Mouse (Mus musculus) spleen, adult 2 months (tissue): ENCODE data around the gene Lim2. TPM values are rescaled to one million over a fixed set of nuclear protein-coding genes. Genes with fewer than 3 reads are reported as not detected.
A peak's percentile ranks its signal among the peaks of the same experiment; 100 is the strongest.

Experiments
- DNase-seq, 2 experiments: peaks; one replicate each; pipeline versions ENCODE4 v3.0.0 to v3.0.0-alpha.2; 2012 to 2021; ENCODE audit warnings: low spot score in 2 of 2, low read depth in 1 of 2
- H3K27ac ChIP-seq: fragments of 200-500 bp; 2 replicates; pipeline ENCODE4 v1.5.1; 2012; ENCODE audit warnings: low read length, inconsistent platforms; ENCODE audit not compliant: insufficient read depth
- H3K27me3 ChIP-seq: fragments of 200-500 bp; 2 replicates; pipeline ENCODE4 v1.6.1; 2012; ENCODE audit warnings: mild to moderate bottlenecking, moderate library complexity, low read length, inconsistent platforms; ENCODE audit not compliant: control insufficient read depth, insufficient read depth
- H3K36me3 ChIP-seq: fragments of 200-500 bp; 2 replicates; pipeline ENCODE4 v1.6.1; 2012; ENCODE audit warnings: mild to moderate bottlenecking, low read length, inconsistent platforms; ENCODE audit not compliant: control insufficient read depth, insufficient read depth
- H3K4me1 ChIP-seq: fragments of 200-500 bp; 2 replicates; pipeline ENCODE4 v1.6.1; 2011; ENCODE audit warnings: inconsistent platforms; ENCODE audit not compliant: control insufficient read depth, insufficient read depth, insufficient read length
- H3K4me3 ChIP-seq: fragments of 200-500 bp; 2 replicates; pipeline ENCODE4 v1.5.1; 2011; ENCODE audit warnings: mild to moderate bottlenecking, inconsistent platforms; ENCODE audit not compliant: insufficient read depth, insufficient read length; ENCODE audit errors: extremely low read depth
- CTCF ChIP-seq: fragments of 200-500 bp; IDR thresholded peaks from 2 replicates; pipeline ENCODE4 v1.5.1; 2011; ENCODE audit warnings: mild to moderate bottlenecking, inconsistent platforms; ENCODE audit not compliant: insufficient read depth, insufficient read length, insufficient replicate concordance; ENCODE audit errors: extremely low read depth
- POLR2A ChIP-seq: fragments of 200-500 bp; IDR thresholded peaks from 2 replicates; pipeline ENCODE4 v1.6.1; 2011; ENCODE audit warnings: low read depth, low read length, inconsistent platforms
- WGBS: fragments of 180-500 bp; shearing (Covaris S2); methylation state at CpG from one replicate; pipeline ENCODE4 v1.1.7; 2018; 5-methylcytosine and 5-hydroxymethylcytosine counted together
- polyA plus RNA-seq: library from polyadenylated mRNA; depleted of rRNA; stranded (reverse); fragments of >200 nt; gene quantifications from 2 replicates; pipeline ENCODE4 v1.2.3, GENCODE M21; 2012

Lim2 gene
- polyA plus RNA-seq, 1 experiment, result 0.18 TPM

- peak overlapping the region; percentile 78 for H3K27ac ChIP-seq
- H3K4me3 ChIP-seq, result peak overlapping the region; percentile 74
- H3K4me1 ChIP-seq, result peaks cover 3% of the 10 kb centered on the region; the same call in 1 of the 2 replicates
- H3K36me3 ChIP-seq, result no peaks in the 10 kb centered on the region
- TF ChIP-seq POLR2A, result peak; percentile 59; the same call in 1 of the 2 replicates
- TF ChIP-seq CTCF, result no peak
- H3K27me3 ChIP-seq, result no peaks in the 10 kb centered on the region
- DNase-seq, result peak; percentile 38 to 76
- WGBS, result 2% methylated on average over 36 of the region's 36 CpGs
Observed at GRCm38 (mm10) chr7:43443126-43443916, 15.9 kb downstream of the Lim2 start.

GRCm38 (mm10) chr7:43443917-43444293, 16.4 kb downstream of the Lim2 start, which contains the start of the genes Etfb and Gm45233:
Gene Etfb (plus strand): TSS chr7:43444083.
Gene Gm45233 (plus strand): TSS chr7:43444128.
- no peak for TF ChIP-seq CTCF
- TF ChIP-seq POLR2A, result peak; percentile 53
- WGBS, result under 1% methylated on average over 27 of the region's 27 CpGs

GRCm38 (mm10) chr7:43447801-43448200, 20.3 kb downstream of the Lim2 start:
- WGBS, result 64% methylated on average over 4 of the region's 4 CpGs
- Histone ChIP-seq H3K27me3 (no peaks in the 10 kb centered on the region), H3K27ac (no peak overlapping the region), H3K4me3 (no peak overlapping the region), H3K4me1 (peaks cover 3% of the 10 kb centered on the region; the same call in 1 of the 2 replicates), H3K36me3 (no peaks in the 10 kb centered on the region)
- no peak for TF ChIP-seq CTCF
- TF ChIP-seq POLR2A, result no peak
- DNase-seq, result no peak

More at GRCm38 (mm10) chr7:43443917-43444293, 16.4 kb downstream of the Lim2 start, which contains the start of the genes Etfb and Gm45233:
- Histone ChIP-seq H3K4me1 (peaks cover 3% of the 10 kb centered on the region; the same call in 1 of the 2 replicates), H3K27ac (peak within 1 kb of the TSS; percentile 78), H3K4me3 (peak within 1 kb of the TSS; percentile 74), H3K36me3 (no peaks in the 10 kb centered on the region), H3K27me3 (no peaks in the 10 kb centered on the region)
- peak; percentile 82 to 91 for DNase-seq

- Histone ChIP-seq H3K4me3 (no peak overlapping the region), H3K27me3 (no peaks in the 10 kb centered on the region), H3K36me3 (no peaks in the 10 kb centered on the region), H3K27ac (no peak overlapping the region), H3K4me1 (no peaks in the 10 kb centered on the region; the same call in 1 of the 2 replicates)
- TF ChIP-seq CTCF, result no peak
- TF ChIP-seq POLR2A, result no peak
- DNase-seq, result no peak
- WGBS, result 71% methylated on average over 3 of the region's 3 CpGs
Observed at GRCm38 (mm10) chr7:43448246-43448645, 20.8 kb downstream of the Lim2 start.

- H3K36me3 ChIP-seq, result no peaks in the 10 kb centered on the region
- TF ChIP-seq CTCF, result no peak
- no peak for TF ChIP-seq POLR2A
- no peaks in the 10 kb centered on the region; the same call in 1 of the 2 replicates for H3K4me1 ChIP-seq
- no peak for DNase-seq
- H3K27ac ChIP-seq, result no peak overlapping the region
- 96% methylated on average over 2 of the region's 2 CpGs for WGBS
- H3K27me3 ChIP-seq, result no peaks in the 10 kb centered on the region
- no peak overlapping the region for H3K4me3 ChIP-seq
Observed at GRCm38 (mm10) chr7:43449811-43450210, 22.3 kb downstream of the Lim2 start.

- 95% methylated on average over 11 of the region's 11 CpGs for WGBS
- no peak for TF ChIP-seq CTCF
- no peak for TF ChIP-seq POLR2A
- Histone ChIP-seq H3K27ac (no peak overlapping the region), H3K27me3 (no peaks in the 10 kb centered on the region), H3K4me3 (no peak overlapping the region), H3K36me3 (no peaks in the 10 kb centered on the region), H3K4me1 (no peaks in the 10 kb centered on the region)
- DNase-seq, result no peak
Observed at GRCm38 (mm10) chr7:43451726-43452125, 24.3 kb downstream of the Lim2 start.

GRCm38 (mm10) chr7:43452609-43453008, 25.1 kb downstream of the Lim2 start:
- Histone ChIP-seq H3K4me3 (no peak overlapping the region), H3K27ac (no peak overlapping the region), H3K4me1 (no peaks in the 10 kb centered on the region), H3K27me3 (no peaks in the 10 kb centered on the region), H3K36me3 (peaks cover 2% of the 10 kb centered on the region; the same call in 1 of the 2 replicates)
- DNase-seq, result peak in 1 of 2 experiments; percentile 61
- TF ChIP-seq POLR2A (no peak), CTCF (0 out of 2 replicates have a peak, but pooled peaks have one; percentile 38)
- WGBS, result 30% methylated on average over 4 of the region's 4 CpGs
